ENCODE assay signal across 20 mouse cellular contexts in the genomic region with DNA sequence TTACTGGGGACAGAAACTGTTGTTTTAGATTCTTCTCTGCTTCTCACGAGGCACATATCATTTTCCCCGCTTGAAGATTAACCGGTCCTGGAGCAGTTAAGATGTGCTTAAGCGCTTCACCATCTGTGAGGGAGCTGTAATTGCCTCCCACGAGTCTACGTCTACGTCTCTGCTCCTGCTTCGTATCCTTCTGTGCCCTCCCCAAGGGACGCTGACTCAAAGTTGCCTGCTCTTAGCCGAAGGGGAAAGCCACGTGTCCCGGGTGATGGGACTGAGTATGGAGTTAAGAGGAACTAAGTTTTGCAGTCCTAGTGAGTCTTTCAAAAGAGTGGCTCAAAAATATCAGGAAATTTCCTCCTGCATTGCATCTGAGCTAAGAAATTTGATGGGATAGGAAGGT. TPM values are rescaled to one million over a fixed set of nuclear protein-coding genes. Genes with fewer than 3 reads are reported as not detected.
DNase-seq lines count a peak whose midpoint lies in the region; ATAC-seq lines count a peak whose summit lies in the region.
"Had no signal": no experiment of that assay in that cellular context is flagged by ENCODE, and none has a peak within 500 bp of the region (broad histone marks: within the 10 kb centered on the region; RNA-seq: fewer than 3 reads in every experiment).

No protein-coding gene starts in this region.

- ATAC-seq in embryonic facial prominence, embryonic 14.5 days (ENCODE audit: low read depth): peak; percentile 76
- ATAC-seq: intestine, embryonic 15.5 days had no signal

- peak; percentile 63 for DNase-seq in embryonic facial prominence, embryonic 14.5 days (ENCODE audit: low spot score)
- DNase-seq in embryonic facial prominence, embryonic 10.5 days (ENCODE audit: low spot score): no peak
- peak; percentile 33 for DNase-seq in layer of hippocampus, adult 9-11 months
- DNase-seq in layer of hippocampus, postnatal 36 days: no peak
- DNase-seq in retina, postnatal 1 day: peak; percentile 30
- DNase-seq in retina, embryonic 14.5 days (ENCODE audit: low spot score): no peak
- peak; percentile 88 for DNase-seq in telencephalon, adult 2 months (ENCODE audit: low read depth, low spot score)
- DNase-seq in heart, postnatal 14 days: no peak
- DNase-seq: adrenal gland, postnatal 36 days; cerebellum, postnatal 14 days; heart, adult 11 months; lung, adult 2 months; spleen, adult 18-20 months; thymus, postnatal 25 days had no signal

- intact Hi-C loops in heart, postnatal 14 days (cut with DNase I): no loop called here

- peaks cover 13% of the 10 kb centered on the region; the same call in 1 of the 2 replicates for H3K36me3 ChIP-seq in embryonic facial prominence, embryonic 14.5 days (ENCODE audit: control insufficient read depth, insufficient read depth, low read length)
- H3K36me3 ChIP-seq in embryonic facial prominence, embryonic 10.5 days (replicated peaks): peaks cover 47% of the 10 kb centered on the region
- H3K36me3 ChIP-seq: stomach, embryonic 15.5 days had no signal

- no peaks in the 10 kb centered on the region for H3K4me1 ChIP-seq in embryonic facial prominence, embryonic 14.5 days (ENCODE audit: control insufficient read depth, insufficient read depth, low read length)
- no peaks in the 10 kb centered on the region for H3K4me1 ChIP-seq in embryonic facial prominence, embryonic 10.5 days
- H3K4me1 ChIP-seq: intestine, embryonic 15.5 days; stomach, embryonic 15.5 days had no signal

- 62% methylated on average over 12 of the region's 12 CpGs for WGBS in embryonic facial prominence, embryonic 14.5 days
- WGBS in embryonic facial prominence, embryonic 10.5 days: 91% methylated on average over 12 of the region's 12 CpGs

- H3K27me3 ChIP-seq in embryonic facial prominence, embryonic 14.5 days (replicated peaks; ENCODE audit: control insufficient read depth, insufficient read depth, low read length): no peaks in the 10 kb centered on the region
- H3K27me3 ChIP-seq in embryonic facial prominence, embryonic 10.5 days (replicated peaks; ENCODE audit: low read depth, poor library complexity, severe bottlenecking): no peaks in the 10 kb centered on the region
- H3K27me3 ChIP-seq: hindbrain, embryonic 12.5 days; intestine, embryonic 15.5 days; limb, embryonic 15.5 days; stomach, embryonic 15.5 days had no signal

- H3K9ac ChIP-seq in embryonic facial prominence, embryonic 14.5 days (ENCODE audit: low read depth, low read length): no peak overlapping the region
- H3K9ac ChIP-seq: hindbrain, embryonic 12.5 days; intestine, embryonic 15.5 days; limb, embryonic 15.5 days; stomach, embryonic 15.5 days had no signal

- H3K4me3 ChIP-seq in embryonic facial prominence, embryonic 14.5 days (ENCODE audit: low read depth, low read length): no peak overlapping the region
- no peak overlapping the region for H3K4me3 ChIP-seq in embryonic facial prominence, embryonic 10.5 days
- H3K4me3 ChIP-seq: hindbrain, embryonic 12.5 days; intestine, embryonic 15.5 days; layer of hippocampus, adult 2 months; limb, embryonic 15.5 days; myocyte; stomach, embryonic 15.5 days had no signal

- H3K27ac ChIP-seq in embryonic facial prominence, embryonic 14.5 days (replicated peaks; ENCODE audit: low read depth, low read length): no peak overlapping the region
- H3K27ac ChIP-seq in embryonic facial prominence, embryonic 10.5 days (replicated peaks): no peak overlapping the region
- H3K27ac ChIP-seq: hindbrain, embryonic 12.5 days; intestine, embryonic 15.5 days; layer of hippocampus, adult 2 months; limb, embryonic 15.5 days; stomach, embryonic 15.5 days had no signal

- H3K9me3 ChIP-seq in embryonic facial prominence, embryonic 14.5 days (ENCODE audit: control insufficient read depth, low read length): no peaks in the 10 kb centered on the region; the same call in 1 of the 2 replicates
- H3K9me3 ChIP-seq in embryonic facial prominence, embryonic 10.5 days: 0 out of 2 replicates have a peak, but pooled peaks cover 6% of the 10 kb centered on the region
- H3K9me3 ChIP-seq: hindbrain, embryonic 12.5 days; intestine, embryonic 15.5 days; limb, embryonic 15.5 days; stomach, embryonic 15.5 days had no signal

- no peak overlapping the region for H3K4me2 ChIP-seq in embryonic facial prominence, embryonic 14.5 days (ENCODE audit: low read depth, low read length)
- H3K4me2 ChIP-seq: hindbrain, embryonic 12.5 days; intestine, embryonic 15.5 days; limb, embryonic 15.5 days; stomach, embryonic 15.5 days had no signal

RNA-seq across cellular contexts. Expression of gene Trub1, which starts 18.3 kb away (rescaled TPM):
- polyA plus RNA-seq in embryonic facial prominence, embryonic 14.5 days (2014; fragmentation: Nextera tagmentation; extraction: Ambion mirVana): 19.8 and 22.6 TPM in 2 replicates
- polyA plus RNA-seq in embryonic facial prominence, embryonic 10.5 days (2016; fragmentation: Nextera tagmentation; extraction: Ambion mirVana): 21.7 and 25.6 TPM in 2 replicates
- 10 to 100 TPM; 18.0 to 18.5 TPM for total RNA-seq in layer of hippocampus, postnatal 36 days (2021)
- total RNA-seq in heart, postnatal 14 days (2021): 1 to 10 TPM; 5.7 to 6.1 TPM

Comparison
In these comparisons a context has a peak if more than half of its experiments do, and no peak if none do; other contexts are left out.
1. DNase-seq: peak in embryonic facial prominence, embryonic 14.5 days (single experiment), layer of hippocampus, adult 9-11 months (single experiment), retina, postnatal 1 day (single experiment) and telencephalon, adult 2 months (single experiment); none in embryonic facial prominence, embryonic 10.5 days (single experiment), layer of hippocampus, postnatal 36 days (0 of 2), retina, embryonic 14.5 days (single experiment) and heart, postnatal 14 days (0 of 2).